Mouse (Mus musculus) lung, postnatal 0 days (tissue): ENCODE results near the gene Sh3bp4.

ENCODE experiments used
- CTCF ChIP-seq: IDR thresholded peaks from 2 replicates; pipeline ENCODE4 v1.5.1; 2016; ENCODE audit warnings: antibody characterized with exemption, mild to moderate bottlenecking
- EP300 ChIP-seq: IDR thresholded peaks from 2 replicates; pipeline ENCODE4 v1.6.1; 2016; ENCODE audit warnings: antibody characterized with exemption, mild to moderate bottlenecking, control low read depth

GRCm38 (mm10) chr1:89175355-89175754 is 105.1 kb downstream of the Sh3bp4 start:
- TF ChIP-seq EP300 (no peak), CTCF (peak; percentile 72)
